Mouse (Mus musculus) ES-CJ7 (cell line): ENCODE results near the gene Dennd1b.

ENCODE experiments used
- DNase-seq: peaks from one replicate; pipeline ENCODE4 v3.0.0; 2011; ENCODE audit warnings: low read depth, low spot score

Gene Dennd1b

GRCm38 (mm10) chr1:139180481-139181149 lies 217.4 kb downstream of the Dennd1b start:
- no peak for DNase-seq

DNA sequence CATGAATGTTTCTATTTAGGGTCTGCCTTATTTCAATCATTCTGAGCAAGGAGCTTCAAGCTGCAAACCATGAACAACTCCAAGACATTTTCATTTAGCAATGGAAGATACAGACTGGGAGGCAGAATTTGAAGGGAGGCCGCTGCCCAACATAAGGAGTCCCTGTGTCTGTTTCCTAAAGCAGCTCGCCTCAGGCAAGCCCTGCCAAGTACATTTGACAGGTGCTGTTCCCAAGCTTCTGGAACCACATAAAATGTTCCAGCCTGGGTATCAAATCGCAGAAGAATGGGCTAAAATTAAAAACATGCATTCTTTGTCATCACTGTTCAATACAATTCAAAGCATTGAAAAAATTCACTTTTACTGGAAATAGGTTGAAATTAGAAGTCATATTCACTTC lies 229.4 kb downstream of the Dennd1b start:
- DNase-seq = no peak

GRCm38 (mm10) chr1:139194011-139194410 lies 230.8 kb downstream of the Dennd1b start:
- DNase-seq = no peak

DNA sequence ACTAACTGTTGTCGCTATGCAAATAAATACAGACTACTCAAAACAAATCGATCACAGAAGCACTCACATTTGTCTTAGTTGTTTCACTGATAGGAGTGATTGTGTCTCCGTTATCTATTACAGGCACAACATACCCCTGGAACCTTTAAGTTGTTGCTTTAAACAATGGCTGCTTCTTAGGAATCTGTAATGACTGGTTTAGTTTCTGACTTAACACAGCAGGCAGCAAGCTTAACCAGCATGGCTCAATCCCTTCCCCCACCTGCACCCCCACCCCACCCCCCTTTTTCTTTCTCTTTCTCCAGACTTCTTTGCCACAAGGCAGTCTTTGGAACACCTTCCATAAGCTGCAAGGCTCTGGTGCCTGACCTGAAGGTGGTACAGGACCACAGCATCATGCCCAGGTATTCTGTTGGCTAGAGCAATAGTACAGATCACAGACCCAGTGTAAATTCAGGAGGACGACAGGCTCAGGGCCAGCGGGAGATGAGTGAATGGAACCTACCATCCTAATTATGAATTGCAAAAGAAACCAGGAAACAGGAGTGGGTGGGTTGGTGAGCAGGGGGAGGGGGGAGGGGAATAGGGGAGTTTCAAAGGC lies 231.3 kb downstream of the Dennd1b start:
- DNase-seq = no peak

DNA sequence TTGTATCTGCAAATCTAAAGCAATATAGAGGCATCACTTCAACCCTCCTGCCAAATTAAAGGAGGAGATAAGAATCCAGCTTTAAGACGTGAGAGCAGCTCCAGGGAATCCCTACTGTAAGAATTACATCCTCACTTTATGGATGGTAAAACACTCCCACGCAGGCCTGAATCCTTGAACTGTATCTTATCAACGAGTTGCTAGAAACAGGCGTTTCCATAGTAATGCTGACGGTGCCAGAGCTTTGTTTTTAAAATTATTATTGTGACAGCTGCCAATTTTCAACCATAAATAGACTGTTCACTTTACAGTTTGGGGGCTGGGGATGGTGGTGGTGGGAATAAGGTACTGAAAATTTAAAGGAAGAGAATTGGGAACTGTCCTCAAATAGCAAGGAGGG lies 239.8 kb downstream of the Dennd1b start:
- no peak for DNase-seq

DNA sequence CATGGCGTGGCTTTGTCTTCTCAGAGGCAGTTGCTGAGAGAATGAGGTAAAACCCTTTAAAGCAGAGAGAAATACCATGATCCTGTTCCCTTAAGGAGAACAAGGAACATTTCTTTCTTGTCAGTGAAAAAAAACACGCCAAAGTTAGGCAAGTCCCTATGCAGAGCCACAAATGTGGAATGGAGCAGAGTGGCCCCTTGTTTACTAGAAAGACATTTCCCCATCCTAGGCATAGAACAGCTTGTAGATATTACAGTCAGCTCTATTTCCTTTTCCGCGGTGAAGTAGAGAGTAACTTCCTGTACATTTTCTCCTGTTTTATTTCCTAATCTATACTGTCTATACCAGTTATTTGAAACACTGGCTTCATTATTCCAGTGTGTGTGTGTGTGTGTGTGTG lies 243.0 kb downstream of the Dennd1b start:
- DNase-seq = no peak

DNA sequence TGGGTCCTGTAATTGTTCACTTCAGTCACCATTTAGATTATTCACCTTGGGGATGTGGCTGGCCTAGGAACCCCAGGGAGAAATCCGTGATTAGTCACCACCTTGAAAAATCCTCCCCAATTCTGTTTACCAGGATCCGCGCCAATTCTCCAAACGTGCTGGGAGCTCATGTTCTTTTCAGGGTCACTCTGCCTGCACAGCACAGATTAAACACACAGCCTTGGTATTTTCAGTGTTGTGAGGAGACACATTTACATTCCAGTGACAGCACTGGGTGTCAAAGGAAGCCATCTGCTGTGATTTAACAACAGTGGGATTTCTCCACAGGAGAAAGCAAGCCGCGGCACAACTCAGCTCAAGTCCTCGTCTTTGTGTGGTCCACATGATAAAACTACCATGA lies 246.6 kb downstream of the Dennd1b start:
- no peak for DNase-seq

GRCm38 (mm10) chr1:139210505-139210904 lies 247.3 kb downstream of the Dennd1b start:
- DNase-seq = no peak

DNA sequence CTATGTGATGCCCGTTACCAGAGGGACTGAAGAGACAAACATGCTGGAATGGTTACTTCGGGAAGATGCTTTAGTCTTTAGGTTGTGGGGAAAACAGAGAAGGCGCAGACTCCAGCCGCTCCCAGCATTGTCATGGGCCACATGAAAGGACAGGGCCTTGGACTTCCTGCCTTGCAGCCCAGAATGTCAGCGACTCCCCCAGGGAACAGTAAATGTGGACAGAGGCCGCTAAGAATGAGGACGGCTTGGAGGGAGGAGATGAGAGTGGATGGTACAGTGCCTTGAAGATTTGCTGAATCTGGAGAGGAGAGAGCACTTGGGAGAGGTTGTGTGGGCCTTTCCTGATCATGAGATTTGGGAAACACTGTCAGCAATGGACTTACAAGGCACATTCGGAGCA lies 252.1 kb downstream of the Dennd1b start:
- no peak for DNase-seq

DNA sequence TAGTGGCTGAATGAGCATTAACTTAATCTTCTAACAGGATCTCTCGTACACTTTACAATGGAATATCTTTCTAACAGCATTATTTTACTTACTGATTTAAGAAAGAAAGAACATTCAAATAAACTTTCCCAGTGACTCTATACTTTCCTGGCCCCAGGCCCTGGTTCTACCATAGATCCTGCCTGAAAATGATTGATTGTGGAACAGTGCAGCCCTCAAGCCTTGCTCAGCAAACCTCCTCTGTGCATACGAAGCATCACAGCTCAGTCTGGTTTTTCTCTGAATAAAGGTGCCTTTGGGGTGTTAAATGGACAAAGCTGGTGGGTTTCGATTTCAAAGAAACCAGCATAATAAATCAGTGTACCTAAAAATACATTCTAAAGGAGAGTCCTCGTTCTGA lies 260.6 kb downstream of the Dennd1b start:
- DNase-seq = no peak

GRCm38 (mm10) chr1:139224309-139224949 lies 261.2 kb downstream of the Dennd1b start:
- DNase-seq = no peak
